Mouse (Mus musculus) left cerebral cortex, postnatal 36 days (tissue): Measurements from ENCODE around the gene Parva. TPM values are rescaled to one million over a fixed set of nuclear protein-coding genes. Genes with fewer than 3 reads are reported as not detected.

Experiments
- DNase-seq, 2 experiments: peaks; one replicate each; pipeline ENCODE4 v3.0.0; 2021 to 2022; ENCODE audit warnings: low spot score in 2 of 2, mixed read lengths in 1 of 2
- intact Hi-C: fragments of 180-260 bp; cut with DNase I; formaldehyde crosslinking; loops from one replicate; pipeline ENCODE4 v1.15.1; 2025
- total RNA-seq, 2 experiments: library from RNA; stranded (reverse); gene quantifications; 2 replicates each; pipeline ENCODE4 v1.2.3; 2021

Gene Parva
- total RNA-seq: 10 to 100 TPM; 49.1 to 60.9 TPM

DNA sequence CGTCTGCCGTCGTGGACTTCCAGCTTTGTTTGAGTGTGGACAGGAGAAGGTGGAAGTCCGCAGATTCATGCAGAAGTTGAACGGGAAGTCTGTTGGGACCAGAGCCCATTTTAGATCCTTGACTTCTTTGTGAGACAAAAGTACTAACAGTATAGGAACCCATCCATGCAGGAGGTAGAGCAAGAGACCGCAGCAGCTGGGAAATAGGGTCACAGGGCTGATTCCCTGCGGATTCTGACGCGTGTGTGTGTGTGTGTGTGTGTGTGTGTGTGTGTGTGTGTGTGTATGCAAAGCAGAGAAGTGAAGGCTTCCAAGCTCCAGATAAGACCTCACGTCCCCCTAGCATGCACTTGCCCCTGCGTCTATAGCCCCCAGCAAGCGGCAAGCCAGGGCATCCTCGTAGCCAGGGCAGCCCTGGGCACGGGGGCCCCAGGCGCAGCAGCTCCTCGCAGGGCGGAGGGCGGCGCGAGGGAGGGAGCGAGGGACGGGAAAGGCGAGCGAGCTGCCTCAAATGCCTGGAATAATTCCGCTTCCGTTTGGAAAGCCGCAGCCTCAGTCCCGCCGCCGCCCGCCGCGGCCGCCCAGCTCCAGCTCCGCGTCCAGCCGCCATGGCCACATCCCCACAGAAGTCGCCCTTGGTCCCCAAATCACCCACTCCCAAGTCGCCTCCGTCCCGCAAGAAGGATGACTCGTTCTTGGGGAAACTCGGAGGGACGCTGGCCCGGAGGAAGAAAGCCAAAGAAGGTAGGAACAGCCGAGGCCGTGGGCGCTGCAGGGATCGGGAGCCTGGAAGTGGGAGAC is at the start of gene Parva:
Gene Parva (plus strand): TSS at position 149 of the 801 bp plus-strand sequence.
- intact Hi-C loops: no loop called here
- DNase-seq: peak; percentile 55 to 57

DNA sequence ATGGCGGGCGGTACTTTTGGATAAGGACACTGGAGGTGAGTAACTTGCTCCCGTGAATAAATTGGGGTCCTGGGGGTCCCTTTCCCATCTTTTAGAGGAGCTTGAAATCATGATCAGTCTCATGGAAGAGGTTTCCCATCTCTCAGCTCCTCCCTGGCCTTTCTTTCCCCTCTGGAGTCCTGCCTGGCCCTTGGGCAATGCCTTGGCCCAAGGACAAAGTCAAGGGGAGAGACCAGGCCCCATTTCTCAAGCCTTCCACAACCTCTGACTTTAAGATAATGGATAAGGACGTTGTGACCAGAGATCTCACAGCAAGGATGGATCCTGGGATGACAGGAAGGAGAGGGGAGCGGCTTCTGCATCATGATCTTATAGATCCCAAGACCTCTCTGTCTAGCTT is 49.2 kb upstream of the Parva start:
- intact Hi-C loops: loop anchor here (5.0 kb wide), 1 partner anchor 754 kb away; no protein-coding TSS in a partner anchor

DNA sequence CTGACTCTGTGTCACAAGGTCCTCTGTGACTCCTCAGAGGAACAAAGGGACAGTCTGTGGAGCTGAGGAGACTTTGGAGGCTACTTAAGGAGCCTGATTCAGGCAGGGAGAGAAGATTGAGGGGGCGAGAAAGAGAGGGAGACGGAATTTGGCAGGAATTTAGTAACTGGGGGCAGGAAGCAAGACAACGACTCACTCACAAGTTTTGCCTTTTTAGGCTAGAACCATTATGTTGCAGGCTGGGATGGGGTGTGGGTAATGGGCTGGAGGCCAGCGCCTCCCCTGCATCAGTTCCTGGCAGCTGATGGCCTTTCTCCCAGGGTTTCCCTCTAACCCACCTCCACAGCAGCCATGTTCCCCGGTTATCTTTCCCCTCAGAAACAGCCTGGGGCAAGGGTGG is 48.8 kb upstream of the Parva start:
- intact Hi-C loops: loop anchor here (5.0 kb wide), 1 partner anchor 754 kb away; no protein-coding TSS in a partner anchor
- DNase-seq: peak; percentile 73 to 80

More for the DNA sequence above, 49.2 kb upstream of the Parva start:
- DNase-seq: no peak

DNA sequence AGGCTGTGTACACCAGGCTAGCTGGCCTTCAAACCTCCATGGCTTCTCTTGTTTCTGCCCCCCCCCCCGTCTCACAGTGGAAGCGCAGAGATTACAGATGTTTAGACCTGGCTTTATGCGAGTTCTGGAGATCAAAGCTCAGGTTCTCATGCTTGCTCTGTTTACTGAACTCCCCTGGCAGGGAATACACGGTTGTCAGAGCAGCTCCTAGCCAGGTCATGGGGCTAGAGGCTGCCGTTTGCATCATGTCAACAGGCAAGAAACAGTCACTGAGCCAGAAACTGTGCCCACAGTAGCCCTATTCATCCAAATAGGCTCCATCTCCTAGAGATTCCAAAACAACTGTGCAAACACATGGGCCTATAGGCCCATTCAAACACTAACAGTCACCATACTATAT is 40.8 kb upstream of the Parva start:
- no peak for DNase-seq
- intact Hi-C loops: no loop called here

DNA sequence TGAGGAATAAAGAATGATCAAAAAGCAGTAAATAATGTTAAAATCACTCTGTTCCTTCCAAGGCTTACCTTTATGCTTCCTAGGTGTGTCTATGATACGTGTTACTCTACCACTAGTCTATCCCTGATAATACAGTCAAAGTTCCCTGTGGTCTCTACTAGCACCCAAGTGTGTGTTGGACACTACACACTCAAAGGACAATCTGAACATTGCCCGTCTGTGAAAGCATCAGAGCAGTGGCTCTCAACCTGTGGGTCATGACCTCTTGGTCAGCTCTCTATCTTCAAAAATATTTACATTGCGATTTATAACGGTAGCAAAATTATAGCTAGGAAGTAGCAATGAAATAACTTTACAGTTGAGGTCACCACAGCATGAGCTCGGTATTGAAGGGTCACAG is 39.4 kb upstream of the Parva start:
- intact Hi-C loops: no loop called here
- no peak for DNase-seq

DNA sequence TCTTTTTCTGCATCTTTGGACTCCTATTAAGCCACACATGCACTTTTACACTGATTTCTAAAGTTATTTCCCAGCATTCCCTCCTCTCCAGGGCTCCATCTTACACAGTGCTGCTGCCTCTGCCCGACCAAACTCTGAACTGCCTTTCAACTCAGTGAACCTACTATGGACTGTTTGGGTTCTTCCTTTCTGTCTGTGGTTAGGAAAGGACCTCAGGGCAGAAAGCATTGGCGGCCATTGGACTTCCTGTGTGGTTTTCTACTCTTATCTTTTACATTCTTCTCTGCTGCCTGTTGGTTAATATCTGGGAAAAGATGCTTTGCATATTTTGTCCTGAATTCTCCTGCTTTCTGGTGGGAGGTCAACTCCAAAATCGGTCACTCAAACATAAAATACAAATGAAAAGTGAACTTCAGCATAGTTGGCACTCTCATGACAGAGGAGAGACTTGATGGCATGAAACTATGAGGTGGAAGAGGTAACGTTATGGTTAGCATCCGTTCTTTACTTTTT is 38.9 kb upstream of the Parva start:
- DNase-seq: no peak
- intact Hi-C loops: no loop called here

DNA sequence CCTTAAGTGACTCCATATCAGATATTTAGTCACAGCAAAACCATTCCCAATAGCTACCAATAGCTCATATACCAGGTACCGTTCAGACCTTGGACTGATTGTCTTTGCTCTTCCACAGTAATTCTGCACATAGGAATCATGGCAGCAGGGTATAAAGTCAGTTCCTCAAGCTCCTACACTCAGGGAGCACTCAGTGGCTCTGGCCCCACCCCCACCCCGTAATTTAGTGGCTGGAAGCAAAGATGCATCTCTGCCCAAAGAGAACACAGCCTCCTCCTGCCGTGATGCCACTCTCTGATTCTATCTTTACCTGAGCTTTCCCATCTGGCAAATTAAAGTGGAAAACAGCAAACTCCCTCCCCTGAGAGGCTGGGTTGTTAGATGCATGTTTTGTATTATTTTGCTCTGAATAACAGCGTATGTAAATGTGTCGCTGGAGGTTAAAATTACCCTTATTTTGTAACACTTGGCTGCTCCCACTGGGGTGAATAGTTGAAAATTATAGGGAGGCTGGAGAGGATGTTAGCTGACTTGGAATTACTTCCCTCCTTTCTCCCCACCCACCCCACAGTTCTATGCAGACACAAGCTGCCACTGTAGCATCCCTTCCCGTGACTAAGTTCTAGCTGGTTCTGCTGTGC is 37.6 kb upstream of the Parva start:
- no peak for DNase-seq
- intact Hi-C loops: no loop called here

DNA sequence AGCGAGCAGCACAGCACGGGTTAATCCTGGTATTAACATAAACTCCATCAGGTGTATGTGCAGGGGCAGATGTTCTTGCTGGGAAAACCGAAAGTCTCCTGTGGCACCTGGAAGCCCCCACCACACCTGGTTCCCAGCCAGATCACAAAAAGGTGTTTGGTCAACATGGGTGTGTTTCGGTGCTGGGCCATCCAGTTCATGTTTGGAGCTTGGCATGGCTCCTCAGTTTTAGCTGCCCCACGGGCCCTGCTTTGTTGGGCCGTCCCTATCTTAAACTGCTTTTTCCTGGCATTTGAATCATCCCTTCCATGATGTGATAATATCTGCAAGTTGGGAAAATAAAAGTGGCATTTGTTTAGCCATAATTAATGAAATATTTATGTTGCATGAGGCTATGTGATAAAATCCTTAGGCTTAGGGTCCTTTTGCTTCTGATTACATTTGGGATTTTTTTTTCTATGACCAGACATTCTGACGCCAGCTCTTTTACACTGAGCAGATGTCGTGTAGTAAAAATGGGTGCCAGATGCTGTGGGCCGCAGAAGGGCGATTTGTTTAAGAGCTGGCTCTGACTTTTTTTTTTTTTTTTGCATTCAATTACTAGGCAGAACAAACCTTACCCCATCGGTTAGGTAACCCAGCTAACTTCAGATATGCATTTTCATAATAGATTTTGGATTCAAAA is 36.9 kb upstream of the Parva start:
- peak in 1 of 2 experiments; percentile 24 for DNase-seq
- intact Hi-C loops: no loop called here

DNA sequence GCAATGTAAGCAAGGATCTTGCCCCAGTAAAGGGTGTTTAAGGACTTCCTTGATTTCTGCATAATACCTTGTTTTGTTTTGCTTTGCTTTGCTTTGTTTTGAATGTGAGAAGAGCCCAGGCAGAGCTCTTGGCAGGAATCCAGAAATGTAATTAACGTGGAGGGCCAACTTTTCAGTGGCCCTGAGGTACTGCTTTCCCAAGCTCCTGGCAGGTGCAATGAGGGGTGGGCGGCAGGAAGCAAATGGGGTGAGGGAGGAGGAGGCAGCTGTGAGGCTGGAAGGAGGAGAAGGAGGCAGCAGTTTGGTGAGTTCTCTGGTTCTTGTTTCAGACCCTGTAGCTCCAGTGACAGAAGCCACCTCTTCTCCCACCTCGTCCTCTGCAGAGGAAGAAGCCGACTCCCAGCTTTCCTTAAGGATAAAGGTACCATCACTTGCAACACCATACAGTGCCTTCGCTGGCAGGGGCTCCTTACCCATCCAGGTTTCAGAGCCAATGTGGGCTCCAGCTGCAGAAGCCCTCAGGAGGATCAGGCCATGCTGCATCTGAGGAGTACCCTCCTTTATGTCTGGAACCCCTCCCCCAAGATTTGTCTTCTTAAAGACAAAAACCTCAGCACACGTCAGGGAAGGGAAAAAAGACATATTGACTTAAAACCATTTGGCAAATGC is 36.2 kb upstream of the Parva start:
- DNase-seq: no peak
- intact Hi-C loops: no loop called here

DNA sequence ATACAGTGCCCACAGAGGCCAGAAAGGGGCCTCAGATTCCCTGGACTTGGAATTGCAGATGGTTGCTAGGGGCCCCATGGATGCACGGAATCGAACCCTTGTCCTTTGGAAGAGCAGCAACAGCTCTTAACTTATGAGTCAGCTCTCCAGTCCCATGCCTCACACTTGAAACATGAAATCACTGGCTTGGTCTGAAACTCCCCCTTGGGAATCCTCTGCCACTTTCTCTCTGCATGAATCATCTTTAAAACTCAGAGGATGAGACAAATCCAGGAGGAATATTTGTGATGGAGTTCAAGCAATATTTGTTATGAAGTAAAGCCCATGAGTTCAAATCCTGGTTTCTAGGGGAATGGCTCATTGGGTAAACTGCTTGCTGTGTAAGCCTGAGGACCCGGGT is 29.5 kb upstream of the Parva start:
- DNase-seq: no peak
- intact Hi-C loops: no loop called here

DNA sequence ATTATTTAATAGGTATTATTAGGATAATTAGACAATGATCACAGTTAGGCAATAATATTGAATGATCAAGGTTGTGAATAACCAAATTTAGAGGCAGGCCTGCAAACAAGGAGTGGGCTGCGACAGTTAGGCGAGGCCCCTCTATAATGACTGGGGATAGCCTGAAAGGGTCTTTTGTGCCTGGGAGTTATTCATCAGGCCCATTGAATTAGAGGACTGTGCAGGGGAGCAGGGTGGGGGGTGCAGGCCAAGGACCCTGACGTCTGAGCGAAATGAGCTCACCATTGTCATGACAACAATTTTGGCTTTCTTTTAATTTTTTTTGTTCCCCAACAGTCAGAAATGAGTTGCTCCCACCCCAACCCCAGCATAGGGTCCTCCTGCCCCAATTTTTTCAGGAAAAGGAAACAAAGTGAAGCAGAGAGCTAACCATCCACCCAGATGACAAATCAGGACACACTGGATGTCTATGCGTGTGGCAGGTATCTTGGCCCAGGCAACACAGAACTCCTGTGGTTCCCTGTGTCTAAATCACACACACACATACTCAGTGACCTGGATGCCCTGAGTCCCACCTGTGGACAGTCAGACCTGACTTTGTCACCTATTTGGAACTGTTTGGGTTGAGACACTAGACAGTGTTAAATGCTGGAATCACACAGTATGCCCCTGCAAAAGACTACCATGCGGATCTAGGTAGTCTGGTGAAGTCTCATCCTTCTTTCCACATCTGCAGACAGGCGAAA is 27.7 kb upstream of the Parva start:
- intact Hi-C loops: loop anchor here (5.0 kb wide), 1 partner anchor 468 kb away; no protein-coding TSS in a partner anchor
- DNase-seq: no peak

DNA sequence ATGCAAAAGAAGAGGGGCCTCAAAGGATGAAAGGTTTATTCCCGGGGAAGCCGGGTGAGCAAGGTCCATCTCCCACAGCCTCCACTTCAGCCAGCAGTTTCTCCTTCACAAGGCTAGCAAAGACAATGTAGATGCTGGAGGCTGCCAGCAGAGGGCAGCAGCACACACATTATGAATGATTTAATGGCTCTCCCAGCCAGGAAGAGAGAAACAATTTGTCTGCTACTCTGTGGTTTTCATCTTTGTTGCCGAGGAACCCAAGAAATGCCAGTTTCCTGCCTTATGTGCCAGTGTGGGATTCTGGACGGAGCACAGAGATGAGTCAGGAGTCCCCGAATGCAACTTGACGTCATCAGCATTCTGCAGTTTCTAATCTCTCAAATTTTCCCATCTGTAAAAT is 27.1 kb upstream of the Parva start:
- intact Hi-C loops: loop anchor here (5.0 kb wide), 1 partner anchor 467 kb away; no protein-coding TSS in a partner anchor
- DNase-seq: peak; percentile 46 to 64

DNA sequence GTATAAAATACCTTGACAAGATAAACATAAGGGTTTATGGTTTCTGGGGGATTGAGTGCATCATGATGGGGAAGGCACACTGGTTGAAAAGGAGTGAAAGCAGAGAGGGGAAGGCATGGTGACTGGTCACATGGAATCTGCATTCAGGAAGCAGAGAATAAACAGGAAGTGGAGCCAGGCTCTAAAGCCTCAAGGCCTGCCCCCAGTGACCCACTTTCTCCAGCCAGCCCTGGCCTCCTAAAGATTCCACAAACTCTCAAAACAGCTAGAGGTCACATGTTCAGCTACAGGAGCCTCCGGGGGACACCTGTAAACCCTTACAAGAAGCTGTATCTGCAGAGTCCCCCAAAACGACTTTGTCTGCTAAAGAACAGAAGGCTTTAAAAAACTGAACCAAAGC is 22.2 kb upstream of the Parva start:
- no peak for DNase-seq
- intact Hi-C loops: no loop called here

DNA sequence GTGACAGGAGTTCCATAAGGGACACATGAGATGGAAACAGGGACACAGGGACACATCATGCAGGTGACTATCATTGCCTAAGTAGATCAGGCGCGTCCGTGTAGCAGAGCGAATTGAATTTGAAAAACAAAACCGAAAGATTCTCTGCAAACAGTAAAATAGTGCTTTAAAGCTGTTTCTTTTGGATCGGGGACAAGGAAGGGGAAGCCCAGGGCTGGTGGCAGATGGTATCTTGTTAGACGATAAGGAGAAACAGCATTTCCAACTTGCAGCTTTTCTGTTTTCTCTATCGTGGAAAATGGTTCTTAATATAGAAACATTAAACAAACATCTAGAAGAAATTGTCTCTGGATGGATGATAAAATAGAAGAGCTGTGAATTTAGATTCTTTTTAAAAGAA is 21.7 kb upstream of the Parva start:
- intact Hi-C loops: no loop called here

DNA sequence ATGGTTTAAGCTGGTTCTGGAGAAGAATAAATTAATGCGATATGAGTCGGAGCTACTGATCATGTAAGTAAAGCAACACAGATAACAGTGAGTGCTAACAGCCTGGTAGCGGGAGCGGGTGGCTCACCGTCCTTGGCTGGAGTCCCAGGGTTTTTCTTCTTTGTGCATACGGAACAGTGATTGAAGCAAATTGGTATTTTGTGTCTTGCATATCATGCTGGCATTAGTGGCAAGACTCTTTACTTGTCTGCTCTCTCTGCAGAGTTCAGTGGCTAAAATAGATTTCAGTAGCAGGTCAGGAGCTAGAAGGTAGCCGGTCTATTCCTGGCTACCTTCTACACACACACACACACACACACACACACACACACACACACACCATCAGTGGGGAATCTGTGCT is 19.7 kb upstream of the Parva start:
- intact Hi-C loops: no loop called here
- peak in 1 of 2 experiments; percentile 8 for DNase-seq

More for the DNA sequence above, 21.7 kb upstream of the Parva start:
- DNase-seq: no peak

DNA sequence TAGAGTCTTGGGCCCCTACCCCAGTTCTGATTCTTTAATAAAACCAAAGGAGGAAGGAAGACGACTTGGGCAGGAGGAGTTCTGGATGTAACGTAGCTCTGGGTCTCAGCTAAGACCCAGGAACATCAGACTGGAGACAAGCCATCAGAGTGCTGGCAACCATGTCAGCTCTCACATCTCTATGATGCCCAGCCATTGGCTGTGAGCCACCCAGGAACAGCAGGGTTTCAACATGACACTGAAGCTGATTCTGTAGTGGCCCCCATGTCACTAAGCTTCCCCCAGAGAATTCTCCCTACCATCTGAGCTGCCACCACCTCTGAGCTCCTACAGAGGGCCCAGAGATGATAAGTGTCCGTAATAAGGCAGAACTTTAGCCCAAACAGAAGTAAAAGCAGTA is 17.3 kb upstream of the Parva start:
- no peak for DNase-seq
- intact Hi-C loops: no loop called here

DNA sequence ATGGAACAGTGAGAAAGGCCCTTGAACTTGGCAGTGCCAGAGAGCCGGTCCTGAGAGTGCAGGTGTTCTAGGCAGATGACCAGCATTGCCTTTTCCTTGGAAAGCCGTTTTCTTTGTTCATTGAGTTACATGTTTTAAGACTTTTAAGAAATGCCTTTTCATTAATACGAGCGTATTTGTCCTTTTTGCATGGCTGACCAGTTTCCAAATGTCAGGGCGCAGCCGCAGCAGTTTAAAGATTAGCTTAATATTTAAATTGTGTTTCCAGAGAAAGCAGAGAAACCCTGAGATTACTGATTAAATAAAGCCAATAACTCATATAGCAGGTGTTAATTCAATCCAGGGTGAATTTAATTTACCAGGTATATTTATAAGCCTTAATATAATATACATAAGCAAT is 14.0 kb upstream of the Parva start:
- intact Hi-C loops: no loop called here

DNA sequence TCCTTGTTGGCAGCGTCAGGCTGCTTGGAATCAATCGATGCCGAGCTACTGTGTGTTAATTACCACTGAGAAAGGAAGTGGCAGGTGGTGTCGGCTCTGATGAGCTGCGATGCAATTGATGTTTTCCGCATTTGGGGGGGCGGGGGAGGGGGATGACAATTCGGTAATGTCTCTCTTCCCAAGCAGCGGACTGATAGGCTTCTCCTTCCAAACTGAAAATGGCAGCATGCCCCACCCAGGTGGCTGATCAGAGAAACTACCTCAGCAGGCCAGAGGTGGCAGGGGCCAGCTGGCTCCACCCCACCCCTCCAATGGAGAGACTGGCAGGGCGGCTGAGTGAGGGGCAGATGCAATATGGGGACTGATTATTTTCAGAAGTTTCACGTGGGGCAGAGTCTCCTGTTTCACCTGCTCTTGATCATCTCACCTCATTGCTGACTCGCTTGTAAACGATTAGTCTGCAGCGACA is 11.2 kb upstream of the Parva start:
- intact Hi-C loops: no loop called here
- DNase-seq: no peak

More for the DNA sequence above, 14.0 kb upstream of the Parva start:
- no peak for DNase-seq
